Mouse (Mus musculus): ENCODE data around the gene Hspa12b.

GRCm38 (mm10) chr2:131128211-131128610, 1.1 kb downstream of the Hspa12b start:
- TF ChIP-seq CTCF (IDR thresholded peaks at IDR 0.05; ENCODE audit: borderline replicate concordance, insufficient read depth, low read length) (no peak), POLR2A (IDR thresholded peaks at IDR 0.05; ENCODE audit: low read depth, low read length) (no peak)
